In the genomic region with DNA sequence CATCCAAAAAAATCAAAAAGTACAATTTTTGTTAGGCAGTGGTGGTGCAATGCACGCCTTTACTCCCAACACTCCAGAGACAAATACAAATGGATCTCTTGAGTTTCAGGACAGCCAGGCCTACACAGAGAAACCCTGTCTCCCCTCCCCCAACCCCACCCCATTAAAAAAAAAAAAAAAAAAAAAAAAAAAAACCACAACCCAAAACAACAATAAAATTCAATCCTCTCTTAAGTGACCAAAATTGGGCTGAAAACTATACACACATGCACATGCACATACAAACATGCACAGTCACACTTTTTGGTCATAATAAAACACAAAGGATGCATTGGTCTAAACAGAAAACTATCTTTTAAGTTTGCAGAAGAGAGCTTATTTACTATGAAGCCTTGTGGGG, we compare ENCODE assay signal across 16 mouse cellular contexts. TPM values are rescaled to one million over a fixed set of nuclear protein-coding genes. Genes with fewer than 3 reads are reported as not detected.
DNase-seq lines count a peak whose midpoint lies in the region; ATAC-seq lines count a peak whose summit lies in the region.
"Had no signal": no experiment of that assay in that cellular context is flagged by ENCODE, and none has a peak within 500 bp of the region (broad histone marks: within the 10 kb centered on the region; RNA-seq: fewer than 3 reads in every experiment).

No protein-coding gene starts in this region.

- H3K4me1 ChIP-seq in forebrain, embryonic 12.5 days, result peaks cover 38% of the 10 kb centered on the region
- peaks cover 56% of the 10 kb centered on the region for H3K4me1 ChIP-seq in forebrain, embryonic 15.5 days
- peaks cover 29% of the 10 kb centered on the region for H3K4me1 ChIP-seq in heart, embryonic 15.5 days (replicated peaks)
- H3K4me1 ChIP-seq in midbrain, embryonic 11.5 days (ENCODE audit: control insufficient read depth, insufficient read depth, low read length), result peaks cover 19% of the 10 kb centered on the region
- H3K4me1 ChIP-seq in midbrain, embryonic 10.5 days, result peaks cover 55% of the 10 kb centered on the region

- no peak for DNase-seq in heart, postnatal 14 days
- DNase-seq in midbrain, embryonic 11.5 days (ENCODE audit: low spot score, missing footprints), result no peak
- DNase-seq in midbrain, embryonic 10.5 days (ENCODE audit: low spot score), result no peak
- no peak for DNase-seq in cerebellum, adult 9-10 months
- DNase-seq in B cell, adult 2 months, result no peak
- DNase-seq: adrenal gland, adult 8-10 months; cerebellum, adult 8-10 months; kidney, adult 8-10 months; kidney, postnatal 4 days; liver, postnatal 0 days; thymus, postnatal 14 days had no signal

- intact Hi-C loops in heart, postnatal 14 days (cut with DNase I), result loop anchor here (5.0 kb wide), 1 partner anchor 83 kb away; no protein-coding TSS in a partner anchor

- no peaks in the 10 kb centered on the region for H3K36me3 ChIP-seq in forebrain, embryonic 12.5 days (replicated peaks)
- no peaks in the 10 kb centered on the region for H3K36me3 ChIP-seq in forebrain, embryonic 15.5 days
- no peaks in the 10 kb centered on the region for H3K36me3 ChIP-seq in heart, embryonic 15.5 days
- H3K36me3 ChIP-seq in midbrain, embryonic 11.5 days (ENCODE audit: control insufficient read depth, insufficient read depth, low read length), result no peaks in the 10 kb centered on the region
- peaks cover 19% of the 10 kb centered on the region for H3K36me3 ChIP-seq in midbrain, embryonic 10.5 days
- H3K36me3 ChIP-seq: limb, embryonic 12.5 days; stomach, embryonic 15.5 days had no signal

- 52% methylated on average over 1 of the region's 1 CpGs for WGBS in forebrain, embryonic 12.5 days
- WGBS in forebrain, embryonic 15.5 days, result 57% methylated on average over 1 of the region's 1 CpGs
- whole genome bisulfite sequencing in heart, embryonic 15.5 days, result 38% methylated on average over 1 of the region's 1 CpGs
- WGBS in midbrain, embryonic 11.5 days, result 71% methylated on average over 1 of the region's 1 CpGs
- 62% methylated on average over 1 of the region's 1 CpGs for WGBS in midbrain, embryonic 10.5 days

- H3K9ac ChIP-seq in forebrain, embryonic 12.5 days, result no peak overlapping the region
- H3K9ac ChIP-seq in forebrain, embryonic 15.5 days (replicated peaks), result no peak overlapping the region
- H3K9ac ChIP-seq in heart, embryonic 15.5 days, result no peak overlapping the region
- no peak overlapping the region for H3K9ac ChIP-seq in midbrain, embryonic 11.5 days (ENCODE audit: low read length)
- H3K9ac ChIP-seq: limb, embryonic 12.5 days; liver, postnatal 0 days; stomach, embryonic 15.5 days had no signal

- H3K27ac ChIP-seq in forebrain, embryonic 12.5 days, result no peak overlapping the region
- H3K27ac ChIP-seq in forebrain, embryonic 15.5 days (replicated peaks), result no peak overlapping the region
- no peak overlapping the region for H3K27ac ChIP-seq in heart, embryonic 15.5 days
- no peak overlapping the region for H3K27ac ChIP-seq in midbrain, embryonic 11.5 days (ENCODE audit: low read depth, low read length)
- no peak overlapping the region for H3K27ac ChIP-seq in midbrain, embryonic 10.5 days (replicated peaks)
- H3K27ac ChIP-seq: limb, embryonic 12.5 days; stomach, embryonic 15.5 days had no signal

- no peak overlapping the region for H3K4me3 ChIP-seq in forebrain, embryonic 12.5 days (replicated peaks)
- H3K4me3 ChIP-seq in forebrain, embryonic 15.5 days, result no peak overlapping the region
- no peak overlapping the region for H3K4me3 ChIP-seq in heart, embryonic 15.5 days
- H3K4me3 ChIP-seq in midbrain, embryonic 11.5 days (ENCODE audit: low read depth, low read length), result no peak overlapping the region
- H3K4me3 ChIP-seq in midbrain, embryonic 10.5 days, result no peak overlapping the region
- H3K4me3 ChIP-seq: limb, embryonic 12.5 days; stomach, embryonic 15.5 days had no signal

- H3K9me3 ChIP-seq in forebrain, embryonic 12.5 days, result no peaks in the 10 kb centered on the region
- no peaks in the 10 kb centered on the region for H3K9me3 ChIP-seq in forebrain, embryonic 15.5 days
- H3K9me3 ChIP-seq in heart, embryonic 15.5 days (replicated peaks), result no peaks in the 10 kb centered on the region
- no peaks in the 10 kb centered on the region for H3K9me3 ChIP-seq in midbrain, embryonic 11.5 days (ENCODE audit: control insufficient read depth, low read length)
- H3K9me3 ChIP-seq in midbrain, embryonic 10.5 days (replicated peaks), result no peaks in the 10 kb centered on the region
- H3K9me3 ChIP-seq: limb, embryonic 12.5 days; stomach, embryonic 15.5 days had no signal

- H3K27me3 ChIP-seq in forebrain, embryonic 12.5 days, result no peaks in the 10 kb centered on the region
- H3K27me3 ChIP-seq in forebrain, embryonic 15.5 days, result no peaks in the 10 kb centered on the region
- no peaks in the 10 kb centered on the region for H3K27me3 ChIP-seq in heart, embryonic 15.5 days
- no peaks in the 10 kb centered on the region for H3K27me3 ChIP-seq in midbrain, embryonic 11.5 days (ENCODE audit: control insufficient read depth, insufficient read depth, low read length)
- no peaks in the 10 kb centered on the region for H3K27me3 ChIP-seq in midbrain, embryonic 10.5 days (ENCODE audit: low read depth, poor library complexity, severe bottlenecking)
- H3K27me3 ChIP-seq: limb, embryonic 12.5 days; stomach, embryonic 15.5 days had no signal

- ATAC-seq in forebrain, embryonic 12.5 days (ENCODE audit: low FRiP score), result no peak
- ATAC-seq in forebrain, embryonic 15.5 days (replicated peaks), result no peak
- ATAC-seq in heart, embryonic 15.5 days (replicated peaks; ENCODE audit: insufficient number of reproducible peaks, insufficient read depth, low FRiP score, low read depth), result no peak
- ATAC-seq in midbrain, embryonic 11.5 days (ENCODE audit: low FRiP score), result no peak
- ATAC-seq: liver, postnatal 0 days had no signal

- H3K4me2 ChIP-seq in forebrain, embryonic 12.5 days, result peak overlapping the region; percentile 17; the same call in 1 of the 2 replicates
- no peak overlapping the region; the same call in 1 of the 2 replicates for H3K4me2 ChIP-seq in forebrain, embryonic 15.5 days (replicated peaks)
- peak overlapping the region; percentile 58 for H3K4me2 ChIP-seq in heart, embryonic 15.5 days
- H3K4me2 ChIP-seq in midbrain, embryonic 11.5 days, result peak overlapping the region; percentile 1; the same call in 1 of the 2 replicates
- H3K4me2 ChIP-seq: limb, embryonic 12.5 days; stomach, embryonic 15.5 days had no signal

RNA-seq across cellular contexts. Expression of a gene that starts 9.6 kb away (rescaled TPM):
- polyA plus RNA-seq in forebrain, embryonic 12.5 days (2016; fragmentation: Nextera tagmentation; extraction: Ambion mirVana), result 63.0 and 69.3 TPM in 2 replicates
- 45.4 and 45.5 TPM in 2 replicates for polyA plus RNA-seq in forebrain, embryonic 15.5 days (2015; fragmentation: Nextera tagmentation; extraction: Ambion mirVana)
- 34.3 and 43.3 TPM in 2 replicates for polyA plus RNA-seq in heart, embryonic 15.5 days (2015; fragmentation: Nextera tagmentation; extraction: Ambion mirVana)
- 100 to 1,000 TPM; 417 to 428 TPM for total RNA-seq in heart, postnatal 14 days (2021)
- polyA plus RNA-seq in midbrain, embryonic 11.5 days (2014; fragmentation: Nextera tagmentation; extraction: Ambion mirVana), result 63.2 and 73.7 TPM in 2 replicates
- polyA plus RNA-seq in midbrain, embryonic 10.5 days (2016; fragmentation: Nextera tagmentation; extraction: Ambion mirVana), result 47.7 and 49.5 TPM in 2 replicates
